Mouse (Mus musculus) T-helper 17 cell (primary cell): ENCODE measurements around the gene Cd300c.

Source experiments
- in situ Hi-C, 2 experiments: fragments of 300-600 bp; cut with MboI, MseI; formaldehyde crosslinking; loops; 1 replicate in 1 of 2; 2 replicates in 1 of 2; pipeline ENCODE4 v1.15.1; 2025; ENCODE audit warnings: high pct_unique_total_duplicates in 2 of 2

Cd300c gene

GRCm38 (mm10) chr11:114968752-114969207 lies at the start of gene Cd300c:
Cd300c (minus strand) TSS chr11:114969157.
- in situ Hi-C loops: no loop called here

GRCm38 (mm10) chr11:115016093-115016492 lies 47.1 kb upstream of the Cd300c start, which contains the start of gene Cd300ld2:
Cd300ld2 (minus strand) TSS chr11:115016193.
- in situ Hi-C loops: loop anchor here in 1 of 2 experiments (5.0 kb wide), 1 partner anchor 36 kb away; no protein-coding TSS in a partner anchor

DNA sequence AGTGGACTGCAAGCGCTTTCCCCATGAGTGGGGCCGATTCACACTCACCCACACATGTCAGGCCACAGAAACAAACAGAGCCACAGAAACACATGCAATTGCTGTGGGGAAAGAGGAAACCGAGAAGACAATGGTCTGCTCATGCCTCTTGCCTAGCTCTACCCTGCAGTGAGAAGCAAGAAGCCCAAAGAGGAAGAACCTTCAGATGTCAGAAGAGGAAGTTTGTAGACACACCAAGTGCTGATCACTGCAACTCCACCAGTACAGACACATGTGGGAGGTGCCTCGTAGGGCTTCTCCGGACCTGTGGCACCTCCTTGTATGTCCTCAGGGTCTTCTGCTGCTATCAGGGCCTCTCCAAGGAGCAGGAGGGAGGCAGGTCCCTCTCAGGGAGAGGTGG lies 35.1 kb upstream of the Cd300c start:
- in situ Hi-C loops: loop anchor here (5.0 kb wide), 1 partner anchor 33 kb away; the partner anchor contains the start of gene Cd300ld5 (in 2 of the 2)

- in situ Hi-C loops: loop anchor here (5.0 kb wide), 1 partner anchor 36 kb away; the partner anchor contains the start of gene Cd300ld5 (in 2 of the 2)
Observed at GRCm38 (mm10) chr11:115001474-115002040, 32.6 kb upstream of the Cd300c start, which contains the start of gene Cd300c2. Cd300c2 (minus strand) TSS chr11:115001880.

GRCm38 (mm10) chr11:114989793-114990192 lies 20.8 kb upstream of the Cd300c start, which contains the start of gene Cd300ld:
Cd300ld (minus strand) TSS chr11:114989922.
- in situ Hi-C loops: loop anchor here in 1 of 2 experiments (10.0 kb wide), 1 partner anchor 45 kb away; the partner anchor contains the start of gene Cd300ld5

GRCm38 (mm10) chr11:114981866-114982265 lies 12.9 kb upstream of the Cd300c start:
- in situ Hi-C loops: loop anchor here in 1 of 2 experiments (10.0 kb wide), 1 partner anchor 53 kb away; the partner anchor contains the start of gene Cd300ld5

DNA sequence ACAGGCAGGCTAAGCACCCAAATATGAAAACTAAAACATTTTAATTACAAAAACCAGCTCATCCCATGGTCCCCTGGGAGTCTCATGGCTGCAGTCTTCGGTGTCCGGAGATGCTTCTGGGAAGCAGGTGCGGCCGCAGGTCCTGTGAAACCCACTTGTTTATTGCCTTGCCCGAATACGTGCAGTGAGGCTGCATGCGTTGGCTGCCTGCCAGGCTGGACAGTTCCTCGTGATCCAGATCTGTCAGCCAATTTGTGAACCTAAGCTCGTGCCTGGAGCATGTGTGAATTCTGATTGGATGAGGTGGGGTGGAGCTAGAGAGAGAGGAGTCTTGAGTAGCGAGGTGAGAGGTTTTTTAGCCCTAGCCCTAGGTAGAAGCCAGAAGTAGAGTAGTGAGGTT lies 3.8 kb upstream of the Cd300c start:
- in situ Hi-C loops: no loop called here

- in situ Hi-C loops: no loop called here
Observed at GRCm38 (mm10) chr11:114965182-114965828, 3.7 kb downstream of the Cd300c start.

GRCm38 (mm10) chr11:114960369-114960768 lies 8.6 kb downstream of the Cd300c start:
- in situ Hi-C loops: no loop called here

DNA sequence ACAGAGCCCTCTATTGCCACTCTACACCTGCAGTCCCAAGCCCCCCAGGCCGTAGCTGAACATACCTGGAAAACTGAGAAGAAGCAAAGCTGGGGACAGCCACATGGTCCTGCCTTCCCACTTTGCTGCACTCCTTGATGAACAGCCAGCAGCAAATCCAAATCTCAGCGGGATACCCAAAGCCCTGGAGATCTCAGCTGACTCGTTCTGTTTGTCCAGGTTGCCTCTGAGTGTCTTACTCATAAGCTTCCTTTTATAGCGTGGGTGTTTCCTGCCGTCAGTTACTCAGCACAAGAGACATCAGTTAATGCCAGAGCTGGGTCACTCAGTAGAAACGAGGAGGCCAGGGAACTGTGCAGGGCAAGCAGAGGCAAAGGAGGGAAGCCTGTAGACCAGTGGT lies 34.8 kb downstream of the Cd300c start, which contains the start of gene Cd300lb:
Gene Cd300lb (minus strand): TSS at position 243 of the 400 bp plus-strand sequence.
- in situ Hi-C loops: no loop called here

DNA sequence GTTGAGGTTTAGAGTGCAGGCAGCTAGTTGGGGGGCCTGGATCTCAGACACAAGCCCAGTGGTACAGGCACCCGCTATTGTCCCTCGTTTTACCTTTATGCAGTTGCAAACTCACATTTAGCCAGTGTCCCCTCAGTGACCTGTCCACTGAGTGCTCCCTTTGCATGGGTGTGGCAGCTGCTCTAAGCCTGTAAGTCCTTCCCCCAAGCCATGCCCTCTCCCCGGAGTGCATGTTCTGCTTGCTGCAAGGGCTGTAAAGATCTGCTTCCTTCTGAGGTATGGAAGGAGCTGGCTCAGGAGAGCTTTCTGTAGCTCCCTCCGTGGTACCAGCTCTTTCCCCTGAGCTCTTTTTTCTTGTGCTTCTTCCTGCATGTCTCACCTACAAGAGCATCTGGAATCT lies 35.4 kb downstream of the Cd300c start:
- in situ Hi-C loops: no loop called here

GRCm38 (mm10) chr11:114931041-114931440 lies 37.9 kb downstream of the Cd300c start:
- in situ Hi-C loops: no loop called here

- in situ Hi-C loops: no loop called here
Observed at GRCm38 (mm10) chr11:114929581-114929980, 39.4 kb downstream of the Cd300c start.

DNA sequence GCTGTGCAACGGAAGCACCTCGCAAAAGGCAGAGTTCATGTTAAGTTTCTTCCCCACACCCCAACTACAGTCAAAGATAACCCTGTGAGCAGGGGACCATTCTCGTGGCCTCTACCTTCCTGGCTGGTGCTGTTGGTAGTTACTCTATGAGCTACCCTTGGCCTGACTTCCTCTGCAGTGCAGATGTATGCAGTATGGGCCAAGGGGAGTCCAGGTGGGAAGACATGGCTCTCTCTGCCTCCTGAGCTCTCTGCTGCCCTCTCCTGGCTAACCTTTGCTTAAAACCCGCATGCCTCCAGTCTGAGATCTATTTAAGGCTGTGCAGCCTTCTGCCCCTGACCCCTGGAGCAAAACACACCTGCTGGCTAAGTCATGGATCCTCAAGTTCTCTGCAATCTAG lies 45.0 kb downstream of the Cd300c start:
- in situ Hi-C loops: loop anchor here in 1 of 2 experiments (5.0 kb wide), 1 partner anchor 112 kb away; no protein-coding TSS in a partner anchor

DNA sequence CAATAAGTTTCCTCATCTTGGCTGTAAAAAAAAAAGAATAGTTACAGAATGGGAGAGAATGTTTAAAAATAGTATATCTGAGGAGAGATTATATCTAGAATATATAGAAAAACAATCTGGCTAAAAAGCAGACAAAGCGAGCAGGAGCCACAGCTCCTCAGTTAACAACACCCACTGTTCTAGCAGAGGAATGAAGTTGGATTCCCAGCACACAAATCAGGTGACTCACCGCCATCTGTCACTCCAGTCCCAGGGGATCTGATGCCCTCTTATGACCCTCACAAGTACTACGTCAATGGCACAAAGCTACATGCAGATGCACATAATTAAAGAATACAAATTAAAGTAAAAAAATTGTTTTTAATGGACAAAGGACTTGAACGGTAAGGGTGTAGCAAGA lies 46.5 kb downstream of the Cd300c start:
- in situ Hi-C loops: loop anchor here in 1 of 2 experiments (5.0 kb wide), 1 partner anchor 110 kb away; no protein-coding TSS in a partner anchor

DNA sequence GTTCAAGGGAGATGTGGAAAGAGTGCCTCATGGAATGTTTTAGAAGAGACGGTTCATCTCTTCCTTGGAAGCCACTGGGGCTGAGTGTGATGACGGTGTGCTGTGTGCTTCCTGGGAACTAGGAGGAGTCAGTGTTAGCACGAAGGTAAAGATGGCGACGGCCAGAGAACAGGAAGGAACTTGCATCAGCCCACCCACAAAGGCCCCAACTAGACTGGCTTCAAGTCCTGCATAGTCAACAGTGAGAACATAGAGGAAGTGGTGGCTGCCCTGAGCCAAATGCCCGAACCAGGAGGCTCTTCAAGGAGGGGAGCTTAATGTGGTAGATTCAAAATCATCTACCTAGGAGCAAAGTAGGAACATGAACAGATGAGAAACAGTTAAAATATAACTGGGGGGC lies 51.8 kb downstream of the Cd300c start:
- in situ Hi-C loops: no loop called here

- in situ Hi-C loops: loop anchor here in 1 of 2 experiments (5.0 kb wide), 1 partner anchor 168 kb away; no protein-coding TSS in a partner anchor
Observed at GRCm38 (mm10) chr11:114914978-114915377, 54.0 kb downstream of the Cd300c start.

GRCm38 (mm10) chr11:114912847-114913246 lies 56.1 kb downstream of the Cd300c start:
- in situ Hi-C loops: loop anchor here in 1 of 2 experiments (5.0 kb wide), 1 partner anchor 166 kb away; no protein-coding TSS in a partner anchor

DNA sequence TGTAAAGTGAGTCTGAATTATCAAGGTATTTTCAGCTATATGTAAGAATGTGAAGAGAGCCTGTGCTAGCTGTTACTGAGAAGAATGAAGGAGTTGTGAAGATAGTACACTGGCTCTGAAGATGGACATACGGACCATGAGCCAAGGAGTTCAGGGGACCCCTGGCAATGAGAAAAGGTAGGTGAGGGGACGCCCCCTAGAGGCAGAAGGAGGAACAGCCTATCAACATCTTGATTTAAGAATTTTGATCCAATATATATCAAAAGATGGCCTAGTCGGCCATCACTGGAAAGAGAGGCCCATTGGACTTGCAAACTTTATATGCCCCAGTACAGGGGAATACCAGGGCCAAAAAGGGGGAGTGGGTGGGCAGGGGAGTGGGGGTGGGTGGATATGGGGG lies 59.4 kb downstream of the Cd300c start:
- in situ Hi-C loops: loop anchor here in 1 of 2 experiments (5.0 kb wide), 1 partner anchor 92 kb away; no protein-coding TSS in a partner anchor

- in situ Hi-C loops: loop anchor here in 1 of 2 experiments (5.0 kb wide), 1 partner anchor 91 kb away; no protein-coding TSS in a partner anchor
Observed at GRCm38 (mm10) chr11:114908086-114908485, 60.9 kb downstream of the Cd300c start.

- in situ Hi-C loops: loop anchor here in 1 of 2 experiments (5.0 kb wide), 1 partner anchor 90 kb away; no protein-coding TSS in a partner anchor
Observed at GRCm38 (mm10) chr11:114907567-114907966, 61.4 kb downstream of the Cd300c start.
